11 mouse cellular contexts compared by ENCODE assay signal in genomic region chr19:45329748-45330298, GRCm38 (mm10). TPM values are rescaled to one million over a fixed set of nuclear protein-coding genes. Genes with fewer than 3 reads are reported as not detected.
DNase-seq lines count a peak whose midpoint lies in the region; ATAC-seq lines count a peak whose summit lies in the region.
"Had no signal": no experiment of that assay in that cellular context is flagged by ENCODE, and none has a peak within 500 bp of the region (broad histone marks: within the 10 kb centered on the region; RNA-seq: fewer than 3 reads in every experiment).

No protein-coding gene starts in this region.

- H3K36me3 ChIP-seq in heart, embryonic 16.5 days (ENCODE audit: control insufficient read depth, insufficient read depth) = no peaks in the 10 kb centered on the region
- H3K36me3 ChIP-seq in embryonic facial prominence, embryonic 10.5 days (replicated peaks) = no peaks in the 10 kb centered on the region
- no peaks in the 10 kb centered on the region for H3K36me3 ChIP-seq in hindbrain, embryonic 13.5 days
- H3K36me3 ChIP-seq in neural tube, embryonic 12.5 days = no peaks in the 10 kb centered on the region
- H3K36me3 ChIP-seq: lung, embryonic 15.5 days had no signal

- peaks cover 6% of the 10 kb centered on the region for H3K27me3 ChIP-seq in heart, embryonic 16.5 days (ENCODE audit: control insufficient read depth, insufficient read depth, low read length)
- H3K27me3 ChIP-seq in embryonic facial prominence, embryonic 10.5 days (replicated peaks; ENCODE audit: low read depth, poor library complexity, severe bottlenecking) = peaks cover 50% of the 10 kb centered on the region
- peaks cover 17% of the 10 kb centered on the region for H3K27me3 ChIP-seq in hindbrain, embryonic 13.5 days
- no peaks in the 10 kb centered on the region for H3K27me3 ChIP-seq in neural tube, embryonic 12.5 days (replicated peaks)

- H3K9me3 ChIP-seq in heart, embryonic 16.5 days (replicated peaks; ENCODE audit: control insufficient read depth, low read length) = no peaks in the 10 kb centered on the region
- H3K9me3 ChIP-seq in embryonic facial prominence, embryonic 10.5 days = no peaks in the 10 kb centered on the region
- H3K9me3 ChIP-seq in hindbrain, embryonic 13.5 days = no peaks in the 10 kb centered on the region
- no peaks in the 10 kb centered on the region for H3K9me3 ChIP-seq in neural tube, embryonic 12.5 days
- H3K9me3 ChIP-seq: lung, embryonic 15.5 days had no signal

- H3K4me2 ChIP-seq in heart, embryonic 16.5 days (ENCODE audit: low read depth, low read length) = peak overlapping the region; percentile 39
- peak overlapping the region; percentile 38 for H3K4me2 ChIP-seq in hindbrain, embryonic 13.5 days
- peak overlapping the region; percentile 44 for H3K4me2 ChIP-seq in neural tube, embryonic 12.5 days (replicated peaks)
- H3K4me2 ChIP-seq: lung, embryonic 15.5 days had no signal

- peak overlapping the region; percentile 1 for H3K4me3 ChIP-seq in heart, embryonic 16.5 days (ENCODE audit: low read length)
- peak overlapping the region; percentile 44 for H3K4me3 ChIP-seq in embryonic facial prominence, embryonic 10.5 days
- H3K4me3 ChIP-seq in hindbrain, embryonic 13.5 days = no peak overlapping the region
- no peak overlapping the region for H3K4me3 ChIP-seq in neural tube, embryonic 12.5 days
- H3K4me3 ChIP-seq: lung, embryonic 15.5 days had no signal

- no peak overlapping the region for H3K27ac ChIP-seq in heart, embryonic 16.5 days (ENCODE audit: low read length)
- H3K27ac ChIP-seq in embryonic facial prominence, embryonic 10.5 days (replicated peaks) = no peak overlapping the region
- peak overlapping the region; percentile 85 for H3K27ac ChIP-seq in hindbrain, embryonic 13.5 days
- peak overlapping the region; percentile 54 for H3K27ac ChIP-seq in neural tube, embryonic 12.5 days
- H3K27ac ChIP-seq: lung, embryonic 15.5 days had no signal

- intact Hi-C loops in heart, postnatal 36 days (cut with DNase I) = no loop called here

- no peaks in the 10 kb centered on the region for H3K4me1 ChIP-seq in heart, embryonic 16.5 days (ENCODE audit: control insufficient read depth, insufficient read depth, low read length)
- peaks cover 30% of the 10 kb centered on the region for H3K4me1 ChIP-seq in embryonic facial prominence, embryonic 10.5 days
- peaks cover 37% of the 10 kb centered on the region for H3K4me1 ChIP-seq in hindbrain, embryonic 13.5 days (replicated peaks)
- H3K4me1 ChIP-seq in neural tube, embryonic 12.5 days = peaks cover 30% of the 10 kb centered on the region
- H3K4me1 ChIP-seq: lung, embryonic 15.5 days had no signal

- no peak overlapping the region for H3K9ac ChIP-seq in heart, embryonic 16.5 days (ENCODE audit: low read length)
- H3K9ac ChIP-seq in hindbrain, embryonic 13.5 days = peak overlapping the region; percentile 46
- no peak overlapping the region for H3K9ac ChIP-seq in neural tube, embryonic 12.5 days
- H3K9ac ChIP-seq: lung, embryonic 15.5 days had no signal

- no peak for ATAC-seq in heart, embryonic 16.5 days (replicated peaks; ENCODE audit: extremely low read depth, insufficient read depth, low FRiP score)
- peak; percentile 58 for ATAC-seq in hindbrain, embryonic 13.5 days (ENCODE audit: low FRiP score)
- ATAC-seq in neural tube, embryonic 12.5 days (ENCODE audit: low FRiP score, low read depth) = peak; percentile 76

- WGBS in heart, embryonic 16.5 days = 13% methylated on average over 24 of the region's 24 CpGs
- WGBS in embryonic facial prominence, embryonic 10.5 days = 8% methylated on average over 24 of the region's 24 CpGs
- WGBS in hindbrain, embryonic 13.5 days = 3% methylated on average over 24 of the region's 24 CpGs
- 6% methylated on average over 24 of the region's 24 CpGs for WGBS in neural tube, embryonic 12.5 days

- no peak for DNase-seq in heart, postnatal 36 days
- DNase-seq in embryonic facial prominence, embryonic 10.5 days (ENCODE audit: low spot score) = peak; percentile 45
- DNase-seq in ovary, postnatal 14 days (ENCODE audit: low spot score) = no peak
- no peak for DNase-seq in kidney, adult 8-10 months
- DNase-seq in spleen, adult 18-20 months = no peak
- DNase-seq: cerebellum, adult 8-10 months; kidney, postnatal 4 days had no signal

RNA-seq across cellular contexts. Expression of gene Btrc, which starts 33.7 kb away (rescaled TPM):
- polyA plus RNA-seq in heart, embryonic 16.5 days (2015; fragmentation: Nextera tagmentation; extraction: Ambion mirVana) = 30.9 and 31.4 TPM in 2 replicates
- 10 to 100 TPM; 18.6 to 23.5 TPM for total RNA-seq in heart, postnatal 36 days (2021)
- 52.2 and 55.4 TPM in 2 replicates for polyA plus RNA-seq in embryonic facial prominence, embryonic 10.5 days (2016; fragmentation: Nextera tagmentation; extraction: Ambion mirVana)
- 67.5 and 71.6 TPM in 2 replicates for polyA plus RNA-seq in hindbrain, embryonic 13.5 days (2015; fragmentation: Nextera tagmentation; extraction: Ambion mirVana)
- polyA plus RNA-seq in neural tube, embryonic 12.5 days (2016; fragmentation: Nextera tagmentation; extraction: Ambion mirVana) = 70.0 and 70.5 TPM in 2 replicates

Comparison
In these comparisons a context has a peak if more than half of its experiments do, and no peak if none do; other contexts are left out.
1. H3K27ac ChIP-seq: peak in hindbrain, embryonic 13.5 days (single experiment) and neural tube, embryonic 12.5 days (single experiment); none in heart, embryonic 16.5 days (single experiment) and embryonic facial prominence, embryonic 10.5 days (single experiment).
2. H3K4me3 ChIP-seq: peak in heart, embryonic 16.5 days (single experiment) and embryonic facial prominence, embryonic 10.5 days (single experiment); none in hindbrain, embryonic 13.5 days (single experiment) and neural tube, embryonic 12.5 days (single experiment).
3. Peak in every context shown above with its lines, with median percentiles within 50 percentile points of each other: H3K4me2 ChIP-seq.